Mouse (Mus musculus) lung, adult 2 months (tissue): Measurements from ENCODE around the gene 1700012B09Rik.

Source experiments
- CTCF ChIP-seq: fragments of 200-500 bp; IDR thresholded peaks from 2 replicates; pipeline ENCODE4 v1.5.1; 2011; ENCODE audit warnings: mild to moderate bottlenecking, low read length, control low read depth; ENCODE audit not compliant: insufficient read depth
- POLR2A ChIP-seq: fragments of 200-500 bp; IDR thresholded peaks from 2 replicates; pipeline ENCODE4 v1.6.1; 2011; ENCODE audit warnings: low read depth, mild to moderate bottlenecking, control low read depth, low read length, borderline replicate concordance; ENCODE audit errors: extremely low read depth

GRCm38 (mm10) chr9:14752001-14752522, 18.8 kb downstream of the 1700012B09Rik start, which contains the start of gene Fut4:
- no peak for TF ChIP-seq CTCF
- 0 out of 2 replicates have a peak, but pooled peaks have one; percentile 18 for TF ChIP-seq POLR2A
